Mouse (Mus musculus) midbrain, postnatal 0 days (tissue): ENCODE data around the gene Rnf157. TPM values are rescaled to one million over a fixed set of nuclear protein-coding genes. Genes with fewer than 3 reads are reported as not detected.
"Not testable (repeated sequence)": the region's sequence is repeated elsewhere in the genome, so short reads cannot be mapped to it uniquely, and the experiment has no call there.

ENCODE experiments used
- ATAC-seq: fragments of 200-750 bp; cut with Nextera tagmentation; 2 replicates; pipeline ENCODE4 v1.8.0; 2017; ENCODE audit warnings: moderate number of reproducible peaks, mild to moderate bottlenecking, moderate TSS enrichment, moderate library complexity; ENCODE audit not compliant: low FRiP score
- DNase-seq: peaks from one replicate; pipeline ENCODE4 v3.0.0-alpha.2; 2015; ENCODE audit warnings: low spot score
- H3K27ac ChIP-seq: fragments of 300-500 bp; sonication (generic); 2 replicates; pipeline ENCODE4 v1.5.1; 2014; ENCODE audit warnings: low read depth, mild to moderate bottlenecking, low read length, mixed read lengths
- H3K27me3 ChIP-seq: fragments of 300-500 bp; sonication (generic); 2 replicates; pipeline ENCODE4 v1.6.1; 2014; ENCODE audit warnings: low read length, control low read depth, mixed read lengths; ENCODE audit not compliant: insufficient read depth
- H3K36me3 ChIP-seq: fragments of 300-500 bp; sonication (generic); 2 replicates; pipeline ENCODE4 v1.6.1; 2014; ENCODE audit warnings: low read length, control low read depth, mixed read lengths; ENCODE audit not compliant: insufficient read depth
- H3K4me1 ChIP-seq: fragments of 300-500 bp; sonication (generic); 2 replicates; pipeline ENCODE4 v1.6.1; 2014; ENCODE audit warnings: mild to moderate bottlenecking, control low read depth, antibody characterized with exemption, low read length, mixed read lengths; ENCODE audit not compliant: insufficient read depth
- H3K4me2 ChIP-seq: fragments of 300-500 bp; sonication (generic); 2 replicates; pipeline ENCODE4 v1.6.1; 2014; ENCODE audit warnings: low read depth, mild to moderate bottlenecking, low read length, mixed read lengths; ENCODE audit not compliant: poor library complexity, severe bottlenecking
- H3K4me3 ChIP-seq: fragments of 300-500 bp; sonication (generic); 2 replicates; pipeline ENCODE4 v1.5.1; 2014; ENCODE audit warnings: low read depth, mild to moderate bottlenecking, low read length, moderate library complexity
- H3K9ac ChIP-seq: fragments of 300-500 bp; sonication (generic); replicated peaks from 2 replicates; pipeline ENCODE4 v1.6.1; 2014; ENCODE audit warnings: mild to moderate bottlenecking, low read length, moderate library complexity, mixed read lengths; ENCODE audit not compliant: poor library complexity, severe bottlenecking
- H3K9me3 ChIP-seq: fragments of 300-500 bp; sonication (generic); 2 replicates; pipeline ENCODE4 v1.6.1; 2016; ENCODE audit warnings: low read length, control low read depth
- CTCF ChIP-seq: IDR thresholded peaks from 2 replicates; pipeline ENCODE4 v1.5.1; 2016; ENCODE audit warnings: antibody characterized with exemption, mild to moderate bottlenecking
- WGBS: fragments of 180-500 bp; shearing (Covaris S2); extraction: QIAGEN DNeasy Blood & Tissue Kit; methylation state at CpG from one replicate; pipeline ENCODE4 v1.1.7; 2014; 5-methylcytosine and 5-hydroxymethylcytosine counted together
- polyA plus RNA-seq: library from polyadenylated mRNA; unstranded; fragments of >200 nt; fragmentation: Nextera tagmentation; extraction: Ambion mirVana; gene quantifications from 2 replicates; pipeline ENCODE4 v1.2.1, GENCODE M21; 2015
- total RNA-seq: library from RNA; depleted of rRNA; stranded (reverse); fragments of >200 nt; gene quantifications from 2 replicates; pipeline ENCODE4 v1.2.3, GENCODE M21; 2014

Gene Rnf157
- total and polyA plus RNA-seq, 2 experiments from 2014 or later, result 57.0 to 138 TPM

DNA sequence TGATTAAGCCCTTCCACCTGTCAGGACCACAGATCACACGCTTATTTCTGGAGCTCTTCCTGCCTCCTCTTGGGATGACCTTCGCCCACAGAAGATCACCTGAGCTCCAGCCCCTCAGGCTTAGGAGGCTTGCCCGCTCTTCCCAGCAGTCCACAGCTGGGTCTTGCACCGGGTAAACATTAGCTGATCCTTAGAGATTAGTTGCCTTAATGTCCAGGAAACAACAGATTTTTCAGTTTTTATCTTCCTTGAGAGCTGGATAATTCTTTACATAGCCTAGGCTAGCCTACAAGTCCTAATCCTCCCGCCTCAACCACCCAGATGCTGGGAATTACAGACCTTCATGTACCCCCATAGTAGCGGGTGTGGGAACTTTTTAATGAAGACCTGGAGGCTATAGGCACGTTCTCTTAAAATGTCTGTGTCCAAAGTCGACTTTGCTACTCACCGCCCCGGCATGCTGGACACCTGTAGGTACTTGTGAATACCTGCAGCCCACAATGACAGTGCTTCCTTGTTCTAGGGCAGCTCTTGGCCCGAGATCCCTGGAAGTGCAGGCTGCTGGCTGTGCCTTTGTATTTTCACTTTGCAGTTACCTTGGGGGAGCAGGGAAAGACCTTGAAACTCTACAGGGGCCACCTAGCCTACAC, 18.7 kb upstream of the Rnf157 start:
- Histone ChIP-seq H3K27me3 (no peaks in the 10 kb centered on the region), H3K4me2 (no peak overlapping the region), H3K9ac (no peak overlapping the region), H3K4me3 (no peak overlapping the region), H3K36me3 (no peaks in the 10 kb centered on the region), H3K27ac (no peak overlapping the region), H3K4me1 (peaks cover 10% of the 10 kb centered on the region), H3K9me3 (no peaks in the 10 kb centered on the region)
- ATAC-seq (no peak), DNase-seq (no peak)
- 46% methylated on average over 11 of the region's 11 CpGs for WGBS
- no peak for TF ChIP-seq CTCF

- H3K27ac ChIP-seq, result no peak overlapping the region
- no peaks in the 10 kb centered on the region for H3K36me3 ChIP-seq
- no peaks in the 10 kb centered on the region for H3K27me3 ChIP-seq
- ATAC-seq (no peak), DNase-seq (no peak)
- H3K4me3 ChIP-seq, result no peak overlapping the region
- no peak for TF ChIP-seq CTCF
- WGBS, result 34% methylated on average over 22 of the region's 22 CpGs
- peaks cover 5% of the 10 kb centered on the region; the same call in 1 of the 2 replicates for H3K4me1 ChIP-seq
- H3K4me2 ChIP-seq, result no peak overlapping the region
- H3K9me3 ChIP-seq, result no peaks in the 10 kb centered on the region
- H3K9ac ChIP-seq, result 0 out of 2 replicates have a peak overlapping the region, but pooled peaks have one; percentile 13
Observed at GRCm38 (mm10) chr11:116430723-116431427, 18.0 kb upstream of the Rnf157 start.

- TF ChIP-seq CTCF, result no peak
- WGBS, result 85% methylated on average over 9 of the region's 9 CpGs
- H3K4me3 ChIP-seq, result no peak overlapping the region
- ATAC-seq, result no peak
- H3K4me1 ChIP-seq, result no peaks in the 10 kb centered on the region
- H3K27me3 ChIP-seq, result no peaks in the 10 kb centered on the region
- no peak overlapping the region for H3K4me2 ChIP-seq
- H3K36me3 ChIP-seq, result no peaks in the 10 kb centered on the region
- no peak for DNase-seq
- H3K9me3 ChIP-seq, result no peaks in the 10 kb centered on the region
- H3K9ac ChIP-seq, result no peak overlapping the region
- no peak overlapping the region for H3K27ac ChIP-seq
Observed at GRCm38 (mm10) chr11:116429862-116430613, 17.2 kb upstream of the Rnf157 start.

DNA sequence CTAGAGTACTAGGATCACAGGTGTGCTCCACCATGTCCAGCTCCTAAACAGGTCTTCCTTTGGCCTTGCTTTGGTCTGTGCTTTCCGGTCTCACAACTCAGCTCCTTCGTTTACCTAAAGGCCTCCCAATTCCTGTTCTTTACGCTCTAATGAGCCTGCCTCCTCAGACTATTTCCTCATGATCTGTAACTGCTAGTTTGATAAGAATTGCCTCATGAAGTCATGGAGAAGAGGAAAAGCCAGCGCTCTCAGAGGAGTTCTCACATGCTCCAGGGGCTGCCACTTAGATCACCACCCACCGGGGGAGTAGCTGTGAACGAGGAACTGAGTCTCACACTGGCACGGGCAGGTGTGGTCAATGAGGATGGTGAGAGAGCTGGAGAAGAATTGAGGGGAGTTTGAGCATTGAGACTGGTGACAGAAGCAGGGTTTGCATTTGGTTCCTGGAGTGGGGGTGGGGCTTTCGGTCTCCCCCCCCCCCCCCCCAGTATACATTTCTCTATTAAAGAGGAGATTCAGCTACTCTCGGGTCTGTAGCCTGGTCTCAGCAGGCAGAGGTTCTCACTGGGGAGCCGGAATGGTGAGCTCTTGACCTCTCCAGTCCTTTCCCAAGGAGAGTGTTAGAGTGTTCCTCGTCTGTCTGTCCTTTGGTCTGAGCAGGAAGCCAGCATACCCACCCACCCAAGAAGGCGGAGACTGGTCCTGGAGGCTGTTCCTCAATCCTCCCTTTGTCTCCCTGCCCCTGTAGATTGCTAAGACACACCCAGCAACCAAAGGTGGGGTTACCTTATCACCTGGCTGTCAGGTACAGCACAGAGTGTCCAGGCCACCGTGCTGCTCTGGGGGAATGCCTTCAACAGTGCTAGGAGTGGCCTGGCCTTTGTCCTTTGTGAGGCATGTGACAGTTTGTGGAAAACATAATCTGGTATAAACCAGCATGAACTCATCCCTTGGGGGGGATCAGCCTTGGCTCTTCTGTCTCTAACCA, 16.3 kb upstream of the Rnf157 start:
- ATAC-seq, result no peak
- Histone ChIP-seq H3K9ac (no peak overlapping the region), H3K4me3 (no peak overlapping the region), H3K4me2 (no peak overlapping the region), H3K27me3 (no peaks in the 10 kb centered on the region), H3K36me3 (no peaks in the 10 kb centered on the region), H3K4me1 (no peaks in the 10 kb centered on the region), H3K9me3 (no peaks in the 10 kb centered on the region), H3K27ac (no peak overlapping the region)
- WGBS, result 54% methylated on average over 12 of the region's 13 CpGs
- no peak for DNase-seq
- TF ChIP-seq CTCF, result no peak

DNA sequence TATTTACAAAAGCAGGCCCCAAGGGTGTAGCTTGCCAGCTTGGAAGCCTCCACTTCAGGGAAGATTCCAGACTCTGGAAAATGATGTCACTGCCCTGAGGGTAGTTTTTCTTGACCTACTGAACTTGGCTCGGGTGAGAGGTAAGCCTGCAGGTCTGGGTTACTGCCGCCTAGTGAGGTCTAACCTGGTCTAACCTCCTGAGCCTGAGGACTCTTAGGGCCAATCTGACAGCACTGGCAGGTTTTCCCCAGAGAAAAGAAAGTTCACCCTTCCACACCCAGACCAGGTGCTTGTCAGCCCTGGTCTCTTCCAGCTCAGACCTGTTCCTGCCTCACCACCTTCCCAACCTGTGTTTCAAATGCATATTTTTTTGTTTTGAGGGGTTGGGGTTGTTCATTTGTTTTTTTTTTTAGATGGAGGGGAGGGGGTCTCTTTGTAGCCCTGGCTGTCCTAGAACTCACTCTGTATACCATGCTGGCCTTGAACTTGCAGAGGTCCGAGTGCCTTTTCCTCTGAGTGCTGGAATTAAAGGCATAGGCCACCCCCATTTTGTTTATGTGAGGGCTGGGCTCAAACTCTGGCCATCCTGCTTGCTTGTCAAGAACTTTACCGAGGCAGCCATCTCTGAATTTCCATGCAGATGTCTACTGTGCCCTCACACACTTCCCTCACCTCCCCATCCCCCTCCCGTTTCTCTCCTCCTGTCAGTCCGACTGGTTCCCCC, 14.2 kb upstream of the Rnf157 start:
- Histone ChIP-seq H3K4me2 (no peak overlapping the region), H3K36me3 (no peaks in the 10 kb centered on the region), H3K27me3 (no peaks in the 10 kb centered on the region), H3K9me3 (no peaks in the 10 kb centered on the region), H3K27ac (no peak overlapping the region), H3K4me3 (no peak overlapping the region), H3K4me1 (no peaks in the 10 kb centered on the region), H3K9ac (no peak overlapping the region)
- WGBS, result 80% methylated on average over 6 of the region's 6 CpGs
- no peak for TF ChIP-seq CTCF
- ATAC-seq, result no peak
- DNase-seq, result no peak

DNA sequence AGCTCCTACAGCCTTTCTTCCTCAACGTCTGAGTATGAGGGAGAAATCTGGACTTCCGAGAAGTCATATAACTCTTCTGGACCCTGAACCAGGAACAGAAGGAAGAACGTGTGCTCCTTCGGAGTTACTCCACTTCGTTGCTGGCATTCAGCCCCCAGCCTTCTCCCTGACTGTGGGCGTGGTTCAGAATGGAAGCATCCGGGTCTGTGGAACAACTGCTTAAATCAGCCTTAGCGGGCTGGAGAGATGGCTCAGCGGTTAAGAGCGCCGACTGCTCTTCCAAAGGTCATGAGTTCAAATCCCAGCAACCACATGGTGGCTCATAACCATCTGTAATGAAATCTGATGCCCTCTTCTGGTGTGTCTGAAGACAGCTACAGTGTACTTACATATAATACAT, 13.5 kb upstream of the Rnf157 start:
- not testable (repeated sequence) for ATAC-seq, H3K9me3 ChIP-seq, H3K27ac ChIP-seq, H3K9ac ChIP-seq, H3K27me3 ChIP-seq, H3K4me2 ChIP-seq, H3K36me3 ChIP-seq, DNase-seq, H3K4me1 ChIP-seq, H3K4me3 ChIP-seq
- 86% methylated on average over 11 of the region's 11 CpGs for WGBS
